Mouse (Mus musculus) embryonic facial prominence, embryonic 15.5 days (tissue): ENCODE measurements around the gene Hoxc5. TPM values are rescaled to one million over a fixed set of nuclear protein-coding genes. Genes with fewer than 3 reads are reported as not detected.

Source experiments
- ATAC-seq: fragments of 200-750 bp; cut with Nextera tagmentation; 2 replicates; pipeline ENCODE4 v1.8.0; 2017; ENCODE audit warnings: low read depth, moderate TSS enrichment; ENCODE audit not compliant: insufficient number of reproducible peaks, low FRiP score, low TSS enrichment
- H3K27ac ChIP-seq: fragments of 300-500 bp; sonication (generic); replicated peaks from 2 replicates; pipeline ENCODE4 v1.5.1; 2015; ENCODE audit warnings: mild to moderate bottlenecking, inconsistent platforms
- H3K27me3 ChIP-seq: fragments of 300-500 bp; sonication (generic); 2 replicates; pipeline ENCODE4 v1.6.1; 2015; ENCODE audit warnings: inconsistent platforms
- H3K36me3 ChIP-seq: fragments of 300-500 bp; sonication (generic); 2 replicates; pipeline ENCODE4 v1.6.1; 2015; ENCODE audit warnings: mild to moderate bottlenecking, inconsistent platforms
- H3K4me1 ChIP-seq: fragments of 300-500 bp; sonication (generic); 2 replicates; pipeline ENCODE4 v1.6.1; 2015; ENCODE audit warnings: inconsistent platforms
- H3K4me2 ChIP-seq: fragments of 300-500 bp; sonication (generic); replicated peaks from 2 replicates; pipeline ENCODE4 v1.6.1; 2015; ENCODE audit warnings: mild to moderate bottlenecking, inconsistent platforms
- H3K4me3 ChIP-seq: fragments of 300-500 bp; sonication (generic); replicated peaks from 2 replicates; pipeline ENCODE4 v1.5.1; 2015; ENCODE audit warnings: mild to moderate bottlenecking, inconsistent platforms
- H3K9ac ChIP-seq: fragments of 300-500 bp; sonication (generic); 2 replicates; pipeline ENCODE4 v1.6.1; 2015; ENCODE audit warnings: inconsistent platforms
- H3K9me3 ChIP-seq: fragments of 300-500 bp; sonication (generic); replicated peaks from 2 replicates; pipeline ENCODE4 v1.6.1; 2016; ENCODE audit warnings: inconsistent platforms
- WGBS: fragments of 180-500 bp; shearing (Covaris S2); methylation state at CpG from one replicate; pipeline ENCODE4 v1.1.7; 2015; 5-methylcytosine and 5-hydroxymethylcytosine counted together
- microRNA counts: library from miRNA; unstranded; fragments of <30 nt; microRNA quantifications from one replicate; lab custom pipeline; 2016
- microRNA-seq: library from miRNA; unstranded; fragments of <30 nt; microRNA quantifications from one replicate; pipeline ENCODE4, GENCODE M21; 2016; ENCODE audit warnings: borderline number of aligned reads
- polyA plus RNA-seq: library from polyadenylated mRNA; unstranded; fragments of >200 nt; fragmentation: Nextera tagmentation; extraction: Ambion mirVana; gene quantifications from 2 replicates; pipeline ENCODE4 v1.2.1, GENCODE M21; 2015

Hoxc5 gene
- polyA plus RNA-seq, 1 experiment from 2014 or later = 2.1 TPM

DNA sequence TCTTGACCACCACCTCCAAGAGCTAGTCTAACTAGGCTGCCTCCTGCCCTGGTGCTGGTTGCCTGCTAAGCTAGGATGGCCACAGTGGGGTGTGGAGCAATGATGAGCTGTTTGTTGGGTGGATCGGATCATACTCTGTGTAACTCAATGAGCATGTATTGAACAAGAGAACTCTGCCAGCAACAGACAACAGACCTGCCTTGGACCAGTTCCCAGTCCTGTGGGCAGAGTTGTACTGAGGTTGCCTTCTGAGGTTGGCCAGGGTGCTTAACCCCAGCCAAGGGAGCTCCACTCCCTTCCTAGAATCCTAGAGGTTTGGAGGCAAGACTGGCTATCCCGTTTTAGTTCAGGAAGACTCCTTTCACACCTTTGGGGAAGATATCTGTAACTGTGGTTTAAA lies 89.2 kb downstream of the Hoxc5 start:
- Histone ChIP-seq H3K9ac (no peak overlapping the region), H3K4me3 (no peak overlapping the region), H3K4me1 (0 out of 2 replicates have a peak, but pooled peaks cover 10% of the 10 kb centered on the region), H3K36me3 (no peaks in the 10 kb centered on the region), H3K4me2 (no peak overlapping the region), H3K27ac (no peak overlapping the region), H3K9me3 (no peaks in the 10 kb centered on the region), H3K27me3 (peaks cover 90% of the 10 kb centered on the region)
- ATAC-seq = no peak
- WGBS = 39% methylated on average over 2 of the region's 2 CpGs

DNA sequence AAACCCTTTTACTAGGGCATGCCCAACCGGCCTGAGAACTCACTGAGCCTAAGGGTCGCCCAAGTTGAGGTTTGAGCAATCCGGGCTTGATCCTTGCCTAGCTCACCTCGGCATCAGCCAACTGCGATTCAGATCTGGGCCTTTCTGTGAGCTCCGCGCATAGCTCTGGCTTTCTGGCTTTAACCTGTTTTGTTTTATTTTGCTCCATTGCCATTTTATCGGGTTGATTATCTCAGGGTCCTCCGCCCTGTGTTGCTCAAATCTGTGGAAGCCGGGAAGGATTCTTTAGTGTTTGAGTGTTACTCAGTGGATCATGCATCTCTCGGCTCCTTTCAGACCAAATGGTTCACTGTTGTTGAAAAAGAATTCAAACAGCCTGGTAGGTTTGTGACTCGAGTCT lies 91.5 kb downstream of the Hoxc5 start:
- H3K36me3 ChIP-seq = no peaks in the 10 kb centered on the region
- H3K27ac ChIP-seq = no peak overlapping the region
- peaks cover 94% of the 10 kb centered on the region for H3K27me3 ChIP-seq
- H3K9me3 ChIP-seq = no peaks in the 10 kb centered on the region
- 0 out of 2 replicates have a peak, but pooled peaks cover 11% of the 10 kb centered on the region for H3K4me1 ChIP-seq
- H3K4me2 ChIP-seq = no peak overlapping the region
- no peak overlapping the region for H3K4me3 ChIP-seq
- H3K9ac ChIP-seq = no peak overlapping the region
- 13% methylated on average over 12 of the region's 12 CpGs for WGBS
- no peak for ATAC-seq

DNA sequence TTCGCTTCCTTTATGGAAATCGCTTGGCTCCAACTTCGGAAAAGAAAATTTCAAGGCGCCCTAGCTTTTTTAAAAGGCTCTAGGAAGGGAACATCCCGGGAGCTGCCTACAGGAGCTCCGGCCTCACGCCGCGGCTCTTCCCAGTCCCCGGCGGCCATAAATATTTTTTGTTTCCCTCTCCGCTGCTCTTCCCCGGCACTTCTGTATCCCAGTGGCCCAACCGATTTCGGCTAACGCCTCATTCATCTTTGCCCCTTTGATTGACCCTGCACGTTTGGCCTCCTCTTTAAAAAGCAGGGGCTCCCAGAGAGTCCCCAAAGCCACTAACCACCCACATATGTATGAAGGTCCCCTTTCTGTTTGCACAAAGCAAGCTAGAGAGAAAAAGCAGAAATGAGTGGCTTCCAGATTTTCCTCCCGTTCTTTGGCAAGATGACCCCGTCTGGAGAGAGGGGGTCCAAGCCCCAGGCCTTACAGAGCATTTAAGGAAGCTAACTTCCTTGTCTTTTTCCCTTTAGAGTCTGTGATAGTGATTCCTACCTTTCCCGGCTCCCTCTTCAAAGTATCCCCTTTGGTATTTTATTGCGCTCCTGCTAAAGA lies 92.2 kb downstream of the Hoxc5 start:
- Histone ChIP-seq H3K9me3 (no peaks in the 10 kb centered on the region), H3K4me1 (0 out of 2 replicates have a peak, but pooled peaks cover 11% of the 10 kb centered on the region), H3K36me3 (no peaks in the 10 kb centered on the region), H3K27me3 (peaks cover 93% of the 10 kb centered on the region), H3K4me2 (no peak overlapping the region), H3K27ac (no peak overlapping the region), H3K9ac (no peak overlapping the region), H3K4me3 (no peak overlapping the region)
- ATAC-seq = no peak
- WGBS = 9% methylated on average over 21 of the region's 21 CpGs

DNA sequence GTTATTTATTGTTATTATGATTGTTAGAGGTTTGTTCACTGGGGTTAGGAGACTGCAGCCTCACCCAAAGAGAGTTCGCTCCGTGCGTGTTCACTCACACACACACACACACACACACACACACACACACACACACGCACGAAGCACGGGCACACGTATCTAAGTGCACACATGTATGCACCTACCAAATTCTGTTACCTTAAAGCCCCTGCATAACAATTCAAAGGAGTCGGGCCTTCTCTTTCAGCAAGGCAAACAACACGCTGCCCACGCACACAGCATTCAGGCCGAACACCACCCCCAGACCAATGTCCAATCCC lies 92.7 kb downstream of the Hoxc5 start:
- no peak overlapping the region for H3K4me3 ChIP-seq
- 23% methylated on average over 11 of the region's 11 CpGs for WGBS
- peaks cover 92% of the 10 kb centered on the region for H3K27me3 ChIP-seq
- H3K27ac ChIP-seq = no peak overlapping the region
- no peak for ATAC-seq
- H3K9me3 ChIP-seq = no peaks in the 10 kb centered on the region
- 0 out of 2 replicates have a peak, but pooled peaks cover 11% of the 10 kb centered on the region for H3K4me1 ChIP-seq
- H3K4me2 ChIP-seq = no peak overlapping the region
- no peaks in the 10 kb centered on the region for H3K36me3 ChIP-seq
- no peak overlapping the region for H3K9ac ChIP-seq

DNA sequence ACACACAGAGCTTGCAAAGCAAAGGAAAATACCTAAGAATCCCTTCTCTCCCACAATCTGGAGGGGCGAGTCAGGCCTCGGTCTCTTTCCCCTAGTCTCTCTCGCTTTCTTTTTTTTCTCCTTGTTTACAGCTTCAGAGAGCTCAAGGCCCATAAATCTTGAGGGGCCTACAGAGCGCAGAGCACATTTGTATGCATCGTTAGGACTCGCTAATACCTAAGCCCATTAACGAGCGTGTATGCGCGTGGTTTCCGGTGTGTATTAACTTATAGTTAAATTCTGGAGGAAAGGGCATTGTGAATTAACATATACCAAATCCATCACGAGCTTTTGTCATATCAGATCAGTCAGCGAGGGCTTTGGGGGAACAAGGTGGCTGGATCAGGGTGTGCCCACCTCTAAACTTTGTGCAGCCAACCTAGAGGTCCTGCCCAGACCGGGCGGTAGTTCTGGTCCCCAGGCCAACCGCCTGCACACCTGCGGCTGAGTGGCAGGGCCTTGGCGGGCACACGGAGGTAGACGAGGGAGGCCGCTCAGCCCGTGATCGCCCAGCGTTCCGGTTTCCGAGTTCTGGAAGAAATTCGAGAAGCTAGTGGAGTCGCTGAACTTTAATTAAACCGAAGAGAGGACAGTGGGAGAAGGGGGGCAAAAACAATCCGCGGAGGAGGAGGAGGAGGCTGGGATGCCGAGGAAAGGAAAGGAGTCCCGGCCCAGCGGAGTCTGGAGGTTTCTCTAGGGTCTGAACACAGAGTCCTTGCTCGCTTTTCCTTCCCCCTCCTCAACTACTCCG lies 93.3 kb downstream of the Hoxc5 start:
- Histone ChIP-seq H3K27ac (no peak overlapping the region), H3K9me3 (no peaks in the 10 kb centered on the region), H3K9ac (no peak overlapping the region), H3K4me1 (0 out of 2 replicates have a peak, but pooled peaks cover 11% of the 10 kb centered on the region), H3K27me3 (peaks cover 92% of the 10 kb centered on the region), H3K36me3 (no peaks in the 10 kb centered on the region), H3K4me3 (0 out of 2 replicates have a peak overlapping the region, but pooled peaks have one; percentile 1), H3K4me2 (no peak overlapping the region; the same call in 1 of the 2 replicates)
- no peak for ATAC-seq
- WGBS = 9% methylated on average over 36 of the region's 36 CpGs

DNA sequence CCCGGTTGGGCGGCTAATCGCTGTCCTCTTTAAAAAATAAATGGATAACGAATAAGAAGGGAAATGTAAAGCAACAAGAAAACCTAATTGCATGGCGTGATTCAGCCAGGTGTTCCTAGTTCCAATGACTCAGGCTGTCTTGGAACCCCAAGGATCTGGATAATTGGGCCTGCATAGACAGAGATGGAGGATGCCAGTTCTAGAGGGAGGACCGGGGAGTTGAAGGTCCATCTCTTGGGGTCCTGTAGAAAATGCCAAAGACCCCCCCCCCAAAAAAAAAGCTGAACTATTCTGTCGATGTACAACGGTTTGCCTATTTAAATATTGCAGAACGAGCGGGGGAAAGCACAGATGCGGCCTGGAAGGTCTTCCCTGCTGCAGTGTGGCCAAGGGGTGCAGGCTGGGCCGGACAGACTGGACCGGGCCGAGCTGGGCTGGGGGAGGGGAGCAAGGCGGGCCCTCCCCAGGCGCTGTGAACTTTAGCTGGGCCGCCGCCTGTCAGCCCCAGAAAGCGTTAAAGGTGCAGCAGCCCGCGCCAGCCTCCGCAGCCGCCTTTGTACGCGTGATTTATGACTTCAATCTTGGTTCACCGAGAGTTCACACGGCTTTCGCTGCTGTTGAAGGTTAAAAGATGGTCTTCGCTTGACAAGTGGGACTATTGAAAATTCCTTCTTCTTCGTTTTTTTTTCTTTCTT lies 94.0 kb downstream of the Hoxc5 start:
- no peak for ATAC-seq
- H3K9ac ChIP-seq = no peak overlapping the region
- no peak overlapping the region; the same call in 1 of the 2 replicates for H3K4me2 ChIP-seq
- H3K9me3 ChIP-seq = no peaks in the 10 kb centered on the region
- peaks cover 93% of the 10 kb centered on the region for H3K27me3 ChIP-seq
- H3K36me3 ChIP-seq = no peaks in the 10 kb centered on the region
- 5% methylated on average over 30 of the region's 30 CpGs for WGBS
- H3K27ac ChIP-seq = no peak overlapping the region
- H3K4me1 ChIP-seq = 0 out of 2 replicates have a peak, but pooled peaks cover 11% of the 10 kb centered on the region
- H3K4me3 ChIP-seq = no peak overlapping the region

DNA sequence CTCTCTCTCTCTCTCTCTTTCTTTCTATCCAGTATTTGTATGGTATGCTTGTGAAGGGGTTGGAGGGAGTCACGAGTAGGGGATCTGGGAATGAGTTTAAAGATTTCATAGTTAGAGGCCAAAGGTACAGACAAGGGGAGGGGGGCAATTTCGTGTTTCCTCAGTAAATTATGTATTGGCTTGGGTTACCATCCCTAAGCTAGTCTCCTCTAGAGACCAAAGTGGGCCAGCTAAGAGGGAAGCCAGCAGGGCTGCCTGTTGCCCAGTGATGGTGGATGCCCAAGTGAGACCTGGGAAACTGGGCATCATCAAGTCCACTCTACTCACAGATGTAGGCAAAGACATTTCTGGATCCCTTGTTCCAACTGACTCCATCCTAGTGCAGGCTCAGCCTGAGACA lies 94.7 kb downstream of the Hoxc5 start:
- no peaks in the 10 kb centered on the region for H3K9me3 ChIP-seq
- H3K9ac ChIP-seq = no peak overlapping the region
- no peak overlapping the region for H3K27ac ChIP-seq
- H3K4me3 ChIP-seq = no peak overlapping the region
- 13% methylated on average over 2 of the region's 2 CpGs for WGBS
- no peak for ATAC-seq
- no peaks in the 10 kb centered on the region for H3K36me3 ChIP-seq
- no peak overlapping the region for H3K4me2 ChIP-seq
- H3K27me3 ChIP-seq = peaks cover 93% of the 10 kb centered on the region
- 0 out of 2 replicates have a peak, but pooled peaks cover 11% of the 10 kb centered on the region for H3K4me1 ChIP-seq

DNA sequence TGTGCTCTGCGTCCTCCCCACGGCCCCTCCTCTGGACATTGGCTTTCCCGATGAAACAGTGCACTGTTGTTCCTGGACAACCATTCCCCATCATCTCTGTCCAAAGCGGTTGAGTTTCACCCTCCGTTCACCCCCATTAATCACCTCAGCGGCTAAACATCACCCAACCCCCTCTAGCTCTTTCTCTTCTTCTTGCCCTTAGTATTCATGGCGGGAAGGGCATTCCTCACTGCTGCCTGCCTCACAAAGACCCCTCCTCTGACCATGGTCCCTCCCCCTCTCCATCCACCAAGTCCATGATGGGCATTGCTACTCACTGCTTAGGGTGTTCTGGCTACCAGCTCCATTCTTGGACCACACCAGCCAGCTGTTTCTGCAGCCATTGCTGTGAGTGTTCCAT lies 98.4 kb downstream of the Hoxc5 start:
- Histone ChIP-seq H3K4me1 (0 out of 2 replicates have a peak, but pooled peaks cover 8% of the 10 kb centered on the region), H3K36me3 (no peaks in the 10 kb centered on the region), H3K9me3 (no peaks in the 10 kb centered on the region), H3K4me3 (no peak overlapping the region), H3K9ac (no peak overlapping the region), H3K27ac (no peak overlapping the region), H3K4me2 (no peak overlapping the region), H3K27me3 (peaks cover 98% of the 10 kb centered on the region)
- WGBS = 45% methylated on average over 7 of the region's 7 CpGs
- no peak for ATAC-seq

MicroRNA genes within 50 kb of the gene (microRNA counts, 519-probe panel; counts per million panel counts)
- not detected for microRNA mmu-miR-615-3p (lab: Ali Mortazavi, UCI)
- microRNA mmu-miR-615-5p (lab: Ali Mortazavi, UCI) = not detected

Small RNA genes within 50 kb of the gene (microRNA-seq; reads per million reads assigned to microRNA genes)
- gene Mir196a-2 (9.7 reads per million, percentile 28 among the genes with 10 or more reads in this experiment), gene Mir615 (96.4 reads per million, percentile 54 among the genes with 10 or more reads in this experiment)

Other genes with a start within 250 kb of the Hoxc5 start
- gene Calcoco1, start 245.3 kb upstream of the Hoxc5 start, polyA plus RNA-seq = 67.2 and 69.0 TPM in 2 replicates
- gene Hoxc13, start 46.3 kb upstream of the Hoxc5 start, polyA plus RNA-seq = 4.0 and 5.2 TPM in 2 replicates
- 0.21 TPM in 1 of 2 replicates, not detected in the other for gene Hoxc12, start 30.7 kb upstream of the Hoxc5 start, polyA plus RNA-seq
- not detected in 2 replicates for gene Hoxc11, start 13.0 kb upstream of the Hoxc5 start, polyA plus RNA-seq
- not detected in 2 replicates for gene Hoxc10, start 647 bp upstream of the Hoxc5 start, polyA plus RNA-seq
- not detected in 2 replicates for gene Hoxc9, start 9.0 kb downstream of the Hoxc5 start, polyA plus RNA-seq
- gene Hoxc8, start 23.2 kb downstream of the Hoxc5 start, polyA plus RNA-seq = not detected in 2 replicates
- 0.11 and 0.35 TPM in 2 replicates for gene Hoxc6, start 30.8 kb downstream of the Hoxc5 start, polyA plus RNA-seq
- 1.1 TPM in 2 replicates for gene Hoxc4, start 51.5 kb downstream of the Hoxc5 start, polyA plus RNA-seq
- 17.9 and 18.0 TPM in 2 replicates for gene Smug1, start 199.6 kb downstream of the Hoxc5 start, polyA plus RNA-seq